Mouse (Mus musculus): ENCODE results near the gene Zfp119b. TPM values are rescaled to one million over a fixed set of nuclear protein-coding genes. Genes with fewer than 3 reads are reported as not detected.
"Not testable (repeated sequence)": the region's sequence is repeated elsewhere in the genome, so short reads cannot be mapped to it uniquely, and the experiment has no call there.

The Zfp119b gene
- polyA plus RNA-seq, 1 experiment from 2014 or later: 6.7 TPM

DNA sequence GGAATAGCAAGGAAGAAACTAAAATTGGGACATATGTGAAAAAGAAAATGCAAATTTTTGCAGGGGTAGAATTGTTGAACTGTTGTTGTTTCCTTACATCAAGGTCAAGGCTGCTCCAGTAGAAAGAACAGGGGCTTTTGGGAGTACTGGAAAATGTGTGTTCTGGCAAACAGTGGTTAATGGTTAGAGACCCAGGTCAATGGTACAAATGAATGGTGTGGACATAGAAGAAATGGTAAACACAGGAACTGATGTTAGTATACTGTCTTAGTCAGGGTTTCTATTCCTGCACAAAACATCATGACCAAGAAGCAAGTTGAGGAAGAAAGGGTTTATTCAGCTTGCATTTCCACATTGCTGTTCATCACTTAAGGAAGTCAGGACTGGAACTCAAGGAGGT lies 42.6 kb downstream of the Zfp119b start:
- H3K27me3 ChIP-seq (replicated peaks; ENCODE audit: control insufficient read depth, insufficient read depth, low read length): no peaks in the 10 kb centered on the region
- no peak overlapping the region for H3K9ac ChIP-seq (replicated peaks; ENCODE audit: low read depth, low read length)
- H3K4me1 ChIP-seq (replicated peaks; ENCODE audit: control insufficient read depth, insufficient read depth, low read length): no peaks in the 10 kb centered on the region
- no peak overlapping the region for H3K27ac ChIP-seq (ENCODE audit: low read length)
- ATAC-seq: no peak
- H3K36me3 ChIP-seq (ENCODE audit: control insufficient read depth, insufficient read depth): no peaks in the 10 kb centered on the region
- no peak overlapping the region for H3K4me3 ChIP-seq (replicated peaks; ENCODE audit: low read length)
- no peak overlapping the region for H3K4me2 ChIP-seq (ENCODE audit: low read length)
- no peaks in the 10 kb centered on the region for H3K9me3 ChIP-seq (ENCODE audit: control insufficient read depth, low read length)

DNA sequence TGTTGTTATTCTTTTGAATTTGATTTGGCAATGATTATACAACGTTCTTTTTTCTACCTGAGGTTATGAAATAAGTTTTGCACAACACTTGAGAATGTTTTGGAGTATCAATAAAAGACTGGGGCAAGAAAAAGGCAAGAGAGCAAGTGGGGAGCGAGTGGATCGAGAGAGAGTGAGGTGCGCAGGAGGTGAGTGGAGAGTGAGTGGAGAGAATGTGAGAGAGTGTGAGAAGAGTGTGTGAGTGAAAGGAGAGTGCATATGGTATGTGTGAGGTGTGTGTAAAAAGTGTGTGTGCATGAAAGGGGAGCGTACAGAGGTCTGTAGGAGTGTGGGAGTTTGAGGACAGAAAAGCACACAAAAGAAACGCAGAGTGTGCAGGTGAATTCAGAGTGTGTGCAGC lies 45.2 kb downstream of the Zfp119b start:
- no peaks in the 10 kb centered on the region for H3K36me3 ChIP-seq (ENCODE audit: control insufficient read depth, insufficient read depth)
- H3K27ac ChIP-seq (ENCODE audit: low read length): no peak overlapping the region
- H3K4me1 ChIP-seq (replicated peaks; ENCODE audit: control insufficient read depth, insufficient read depth, low read length): no peaks in the 10 kb centered on the region
- no peak overlapping the region for H3K4me3 ChIP-seq (replicated peaks; ENCODE audit: low read length)
- no peak for ATAC-seq
- no peak overlapping the region for H3K4me2 ChIP-seq (ENCODE audit: low read length)
- no peaks in the 10 kb centered on the region for H3K9me3 ChIP-seq (ENCODE audit: control insufficient read depth, low read length)
- WGBS: 81% methylated on average over 6 of the region's 6 CpGs
- H3K27me3 ChIP-seq (replicated peaks; ENCODE audit: control insufficient read depth, insufficient read depth, low read length): no peaks in the 10 kb centered on the region
- no peak overlapping the region for H3K9ac ChIP-seq (replicated peaks; ENCODE audit: low read depth, low read length)

DNA sequence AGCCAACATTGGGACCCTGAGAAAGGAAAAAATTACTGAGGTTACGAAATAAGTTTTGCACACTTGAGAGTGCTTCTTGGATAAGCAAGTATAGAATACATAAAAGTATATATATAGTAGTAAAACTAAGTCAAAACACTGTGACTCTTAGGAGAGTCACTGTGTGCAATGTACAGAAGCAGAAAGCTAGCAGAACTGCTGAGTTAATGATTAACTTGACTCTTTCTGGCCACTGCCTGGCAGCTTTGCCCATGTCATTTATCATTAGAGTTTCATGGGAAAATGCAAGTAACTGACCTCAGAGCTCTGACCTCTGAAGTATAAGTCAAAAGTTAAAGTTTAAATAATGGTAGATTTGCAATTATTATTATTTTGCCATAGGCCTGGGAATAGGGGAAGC lies 45.6 kb downstream of the Zfp119b start:
- no peak overlapping the region for H3K4me2 ChIP-seq (ENCODE audit: low read length)
- no peaks in the 10 kb centered on the region for H3K27me3 ChIP-seq (replicated peaks; ENCODE audit: control insufficient read depth, insufficient read depth, low read length)
- no peak overlapping the region for H3K9ac ChIP-seq (replicated peaks; ENCODE audit: low read depth, low read length)
- H3K4me1 ChIP-seq (replicated peaks; ENCODE audit: control insufficient read depth, insufficient read depth, low read length): no peaks in the 10 kb centered on the region
- peaks cover 2% of the 10 kb centered on the region; the same call in 1 of the 2 replicates for H3K36me3 ChIP-seq (ENCODE audit: control insufficient read depth, insufficient read depth)
- 0 out of 2 replicates have a peak, but pooled peaks cover 2% of the 10 kb centered on the region for H3K9me3 ChIP-seq (ENCODE audit: control insufficient read depth, low read length)
- ATAC-seq: no peak
- WGBS: 92% methylated on average over 1 of the region's 1 CpGs
- no peak overlapping the region for H3K27ac ChIP-seq (ENCODE audit: low read length)
- H3K4me3 ChIP-seq (replicated peaks; ENCODE audit: low read length): no peak overlapping the region

DNA sequence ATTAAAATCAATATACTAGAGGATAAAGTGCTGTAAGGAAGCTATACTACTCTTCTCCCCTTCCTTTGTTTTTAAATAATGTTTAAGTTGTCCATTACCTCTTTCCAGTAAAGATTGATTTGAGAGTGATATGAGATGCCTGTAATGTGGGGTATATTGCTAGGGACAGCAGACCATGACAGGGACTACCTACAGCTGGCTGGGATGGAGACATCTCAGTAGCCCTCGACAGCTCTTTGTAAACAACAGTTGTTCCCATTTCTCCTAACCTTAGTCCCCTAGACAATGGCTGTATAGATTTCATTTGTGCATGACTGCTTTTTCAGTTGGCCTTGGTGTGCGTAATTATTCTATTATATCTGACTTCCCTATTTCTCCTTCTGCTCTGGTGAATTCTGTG lies 46.2 kb downstream of the Zfp119b start:
- no peak overlapping the region for H3K9ac ChIP-seq (replicated peaks; ENCODE audit: low read depth, low read length)
- no peaks in the 10 kb centered on the region for H3K4me1 ChIP-seq (replicated peaks; ENCODE audit: control insufficient read depth, insufficient read depth, low read length)
- H3K4me3 ChIP-seq (replicated peaks; ENCODE audit: low read length): no peak overlapping the region
- H3K27me3 ChIP-seq (replicated peaks; ENCODE audit: control insufficient read depth, insufficient read depth, low read length): no peaks in the 10 kb centered on the region
- 70% methylated on average over 2 of the region's 2 CpGs for WGBS
- ATAC-seq: no peak
- H3K36me3 ChIP-seq (ENCODE audit: control insufficient read depth, insufficient read depth): peaks cover 8% of the 10 kb centered on the region
- H3K9me3 ChIP-seq (ENCODE audit: control insufficient read depth, low read length): 0 out of 2 replicates have a peak, but pooled peaks cover 5% of the 10 kb centered on the region
- no peak overlapping the region for H3K27ac ChIP-seq (ENCODE audit: low read length)
- H3K4me2 ChIP-seq (ENCODE audit: low read length): no peak overlapping the region

DNA sequence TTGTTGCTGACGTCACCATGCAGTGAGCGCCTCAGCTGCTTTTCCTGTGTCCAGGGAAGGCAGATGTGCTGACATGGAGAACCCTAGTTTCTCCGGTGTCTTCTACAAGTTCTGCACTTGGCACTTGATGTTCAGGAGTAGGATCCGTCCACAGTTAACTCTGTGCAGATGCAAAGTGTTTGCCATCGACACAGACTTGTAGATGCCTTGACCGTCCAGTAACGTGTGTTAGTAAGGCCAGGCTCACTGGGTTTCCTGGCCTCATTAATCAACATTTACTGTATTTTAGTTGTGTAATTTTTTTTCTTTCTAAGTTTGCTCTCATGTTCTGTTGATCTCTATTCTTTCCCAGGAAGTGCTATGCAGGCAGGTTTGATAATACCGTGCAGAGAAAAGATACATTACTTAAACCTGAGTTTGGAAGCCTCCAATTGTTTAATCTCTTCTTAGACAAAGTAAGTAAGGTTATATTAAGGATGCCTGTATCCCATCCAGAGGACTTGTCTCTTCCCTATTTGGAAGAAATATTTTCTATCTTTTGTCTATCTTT lies 56.8 kb downstream of the Zfp119b start:
- Histone ChIP-seq H3K4me3 (replicated peaks; ENCODE audit: low read length) (peak overlapping the region; percentile 50), H3K4me2 (ENCODE audit: low read length) (peak overlapping the region; percentile 57), H3K27ac (ENCODE audit: low read length) (peak overlapping the region; percentile 33; the same call in 1 of the 2 replicates), H3K9ac (replicated peaks; ENCODE audit: low read depth, low read length) (peak overlapping the region; percentile 50; the same call in 1 of the 2 replicates)
- H3K9me3 ChIP-seq (ENCODE audit: control insufficient read depth, low read length); ATAC-seq; H3K4me1 ChIP-seq (replicated peaks; ENCODE audit: control insufficient read depth, insufficient read depth, low read length); H3K36me3 ChIP-seq (ENCODE audit: control insufficient read depth, insufficient read depth); H3K27me3 ChIP-seq (replicated peaks; ENCODE audit: control insufficient read depth, insufficient read depth, low read length): not testable (repeated sequence)
- 14% methylated on average over 6 of the region's 8 CpGs for WGBS

Other genes starting within 250 kb of the Zfp119b start
- gene Pot1b, start 236.9 kb downstream of the Zfp119b start, polyA plus RNA-seq (2015; fragmentation: Nextera tagmentation; extraction: Ambion mirVana): 7.8 and 11.7 TPM in 2 replicates
- gene Adgre4, start 199.5 kb downstream of the Zfp119b start, polyA plus RNA-seq (2015; fragmentation: Nextera tagmentation; extraction: Ambion mirVana): 0.09 and 0.14 TPM in 2 replicates
- gene Zfp119a, start 70.6 kb downstream of the Zfp119b start, polyA plus RNA-seq (2015; fragmentation: Nextera tagmentation; extraction: Ambion mirVana): 13.1 and 14.4 TPM in 2 replicates
- gene Zfp959, start 57.4 kb downstream of the Zfp119b start, polyA plus RNA-seq (2015; fragmentation: Nextera tagmentation; extraction: Ambion mirVana): 17.0 and 18.0 TPM in 2 replicates
- gene Ebi3, start 3.1 kb upstream of the Zfp119b start, polyA plus RNA-seq (2015; fragmentation: Nextera tagmentation; extraction: Ambion mirVana): 3.0 and 4.2 TPM in 2 replicates
- 26.8 and 27.0 TPM in 2 replicates for gene Yju2, start 9.6 kb upstream of the Zfp119b start, polyA plus RNA-seq (2015; fragmentation: Nextera tagmentation; extraction: Ambion mirVana)
- gene Shd, start 21.0 kb upstream of the Zfp119b start, polyA plus RNA-seq (2015; fragmentation: Nextera tagmentation; extraction: Ambion mirVana): 98.2 and 129 TPM in 2 replicates
- gene Fsd1, start 37.0 kb upstream of the Zfp119b start, polyA plus RNA-seq (2015; fragmentation: Nextera tagmentation; extraction: Ambion mirVana): 144 and 179 TPM in 2 replicates
- 5.5 and 6.6 TPM in 2 replicates for gene Stap2, start 56.1 kb upstream of the Zfp119b start, polyA plus RNA-seq (2015; fragmentation: Nextera tagmentation; extraction: Ambion mirVana)
- gene Mpnd, start 56.2 kb upstream of the Zfp119b start, polyA plus RNA-seq (2015; fragmentation: Nextera tagmentation; extraction: Ambion mirVana): 152 and 157 TPM in 2 replicates
- 125 and 126 TPM in 2 replicates for gene Sh3gl1, start 87.1 kb upstream of the Zfp119b start, polyA plus RNA-seq (2015; fragmentation: Nextera tagmentation; extraction: Ambion mirVana)
- gene Chaf1a, start 90.9 kb upstream of the Zfp119b start, polyA plus RNA-seq (2015; fragmentation: Nextera tagmentation; extraction: Ambion mirVana): 10.6 and 12.6 TPM in 2 replicates
- 78.8 and 85.8 TPM in 2 replicates for gene Ubxn6, start 125.5 kb upstream of the Zfp119b start, polyA plus RNA-seq (2015; fragmentation: Nextera tagmentation; extraction: Ambion mirVana)
- gene Hdgfl2, start 130.1 kb upstream of the Zfp119b start, polyA plus RNA-seq (2015; fragmentation: Nextera tagmentation; extraction: Ambion mirVana): 151 and 158 TPM in 2 replicates
- gene Plin4, start 160.3 kb upstream of the Zfp119b start, polyA plus RNA-seq (2015; fragmentation: Nextera tagmentation; extraction: Ambion mirVana): 0.09 and 0.14 TPM in 2 replicates
- 0.67 and 1.4 TPM in 2 replicates for gene Plin5, start 168.1 kb upstream of the Zfp119b start, polyA plus RNA-seq (2015; fragmentation: Nextera tagmentation; extraction: Ambion mirVana)
- gene Lrg1, start 172.5 kb upstream of the Zfp119b start, polyA plus RNA-seq (2015; fragmentation: Nextera tagmentation; extraction: Ambion mirVana): 0.22 TPM in 1 of 2 replicates, not detected in the other
- gene Sema6b, start 190.8 kb upstream of the Zfp119b start, polyA plus RNA-seq (2015; fragmentation: Nextera tagmentation; extraction: Ambion mirVana): 10.1 and 10.7 TPM in 2 replicates
- 10.1 and 10.2 TPM in 2 replicates for gene Tnfaip8l1, start 213.0 kb upstream of the Zfp119b start, polyA plus RNA-seq (2015; fragmentation: Nextera tagmentation; extraction: Ambion mirVana)
- gene Mydgf, start 234.4 kb upstream of the Zfp119b start, polyA plus RNA-seq (2015; fragmentation: Nextera tagmentation; extraction: Ambion mirVana): 54.2 and 63.8 TPM in 2 replicates